Mouse (Mus musculus) layer of hippocampus, adult 2 months (tissue): ENCODE results near the gene Cmah. TPM values are rescaled to one million over a fixed set of nuclear protein-coding genes. Genes with fewer than 3 reads are reported as not detected.

ENCODE experiments used
- DNase-seq, 2 experiments: peaks; one replicate each; pipeline ENCODE4 v3.0.0; 2022; ENCODE audit warnings: low spot score in 2 of 2
- H3K27ac ChIP-seq: fragments of 200-600 bp; 2 replicates; pipeline ENCODE4 v1.8.1; 2022
- H3K4me3 ChIP-seq: fragments of 200-600 bp; 2 replicates; pipeline ENCODE4 v1.8.1; 2022; ENCODE audit warnings: mild to moderate bottlenecking
- CTCF ChIP-seq: fragments of 200-600 bp; conservative IDR thresholded peaks from 2 replicates; pipeline ENCODE4 v1.8.1; 2022; ENCODE audit warnings: antibody characterized with exemption, mild to moderate bottlenecking, moderate library complexity
- total RNA-seq, 2 experiments: library from RNA; stranded (reverse); gene quantifications; 2 replicates each; pipeline ENCODE4 v1.2.3; 2021

Cmah gene
- total RNA-seq, 2 experiments from 2014 or later: 0.44 to 0.59 TPM

GRCm38 (mm10) chr13:24328036-24328817 is 1.0 kb downstream of the Cmah start:
- no peak overlapping the region for H3K4me3 ChIP-seq
- no peak for TF ChIP-seq CTCF
- no peak overlapping the region for H3K27ac ChIP-seq
- no peak for DNase-seq

GRCm38 (mm10) chr13:24330128-24330527 is 2.9 kb downstream of the Cmah start:
- no peak for TF ChIP-seq CTCF

GRCm38 (mm10) chr13:24330836-24331523 is 3.8 kb downstream of the Cmah start:
- Histone ChIP-seq H3K4me3 (no peak overlapping the region), H3K27ac (no peak overlapping the region)
- TF ChIP-seq CTCF: no peak
- DNase-seq: no peak

More at GRCm38 (mm10) chr13:24330128-24330527, 2.9 kb downstream of the Cmah start:
- DNase-seq: no peak
- H3K4me3 ChIP-seq: no peak overlapping the region
- H3K27ac ChIP-seq: no peak overlapping the region

GRCm38 (mm10) chr13:24332537-24332936 is 5.3 kb downstream of the Cmah start:
- no peak for DNase-seq
- no peak for TF ChIP-seq CTCF
- Histone ChIP-seq H3K27ac (no peak overlapping the region), H3K4me3 (no peak overlapping the region)

GRCm38 (mm10) chr13:24336818-24337217 is 9.6 kb downstream of the Cmah start:
- Histone ChIP-seq H3K4me3 (no peak overlapping the region), H3K27ac (no peak overlapping the region)
- DNase-seq: no peak
- no peak for TF ChIP-seq CTCF

- H3K4me3 ChIP-seq: no peak overlapping the region
- peak; percentile 73 for TF ChIP-seq CTCF
- no peak for DNase-seq
- no peak overlapping the region for H3K27ac ChIP-seq
These were observed 10.7 kb downstream of the Cmah start for GRCm38 (mm10) chr13:24337874-24338273.

- no peak for TF ChIP-seq CTCF
- no peak overlapping the region for H3K27ac ChIP-seq
- H3K4me3 ChIP-seq: no peak overlapping the region
- DNase-seq: no peak
These were observed 11.2 kb downstream of the Cmah start for GRCm38 (mm10) chr13:24338343-24338861.

GRCm38 (mm10) chr13:24339907-24340306 is 12.7 kb downstream of the Cmah start:
- no peak for TF ChIP-seq CTCF
- H3K4me3 ChIP-seq: no peak overlapping the region
- DNase-seq: no peak

GRCm38 (mm10) chr13:24340462-24340861 is 13.3 kb downstream of the Cmah start:
- Histone ChIP-seq H3K4me3 (no peak overlapping the region), H3K27ac (no peak overlapping the region)
- no peak for DNase-seq
- TF ChIP-seq CTCF: no peak

More at GRCm38 (mm10) chr13:24339907-24340306, 12.7 kb downstream of the Cmah start:
- no peak overlapping the region for H3K27ac ChIP-seq

GRCm38 (mm10) chr13:24342091-24342490 is 14.9 kb downstream of the Cmah start:
- no peak overlapping the region for H3K27ac ChIP-seq
- no peak for DNase-seq
- TF ChIP-seq CTCF: no peak
- H3K4me3 ChIP-seq: no peak overlapping the region

GRCm38 (mm10) chr13:24353004-24353403 is 25.8 kb downstream of the Cmah start:
- no peak for TF ChIP-seq CTCF
- no peak for DNase-seq
- Histone ChIP-seq H3K27ac (no peak overlapping the region), H3K4me3 (no peak overlapping the region)

- Histone ChIP-seq H3K4me3 (no peak overlapping the region), H3K27ac (no peak overlapping the region)
- no peak for DNase-seq
- TF ChIP-seq CTCF: no peak
These were observed 27.5 kb downstream of the Cmah start for GRCm38 (mm10) chr13:24354751-24355150.

- no peak for DNase-seq
- H3K27ac ChIP-seq: no peak overlapping the region
- TF ChIP-seq CTCF: no peak
- H3K4me3 ChIP-seq: no peak overlapping the region
These were observed 32.0 kb downstream of the Cmah start for GRCm38 (mm10) chr13:24359181-24359580.
